Mouse (Mus musculus): ENCODE data around the gene Cdc42bpa. TPM values are rescaled to one million over a fixed set of nuclear protein-coding genes. Genes with fewer than 3 reads are reported as not detected.

Gene Cdc42bpa
- polyA plus RNA-seq, 1 experiment from 2014 or later, result 29.5 TPM

- Histone ChIP-seq H3K4me3 (replicated peaks; ENCODE audit: low read depth, low read length) (no peak overlapping the region), H3K9ac (replicated peaks; ENCODE audit: low read length) (no peak overlapping the region), H3K4me2 (ENCODE audit: low read length) (no peak overlapping the region), H3K27me3 (ENCODE audit: control insufficient read depth, insufficient read depth, low read length) (no peaks in the 10 kb centered on the region), H3K27ac (replicated peaks; ENCODE audit: low read depth, low read length) (no peak overlapping the region), H3K36me3 (ENCODE audit: control insufficient read depth, insufficient read depth, low read length) (no peaks in the 10 kb centered on the region), H3K9me3 (ENCODE audit: control insufficient read depth, low read length) (no peaks in the 10 kb centered on the region), H3K4me1 (ENCODE audit: control insufficient read depth, insufficient read depth, low read length) (no peaks in the 10 kb centered on the region)
- WGBS, result 64% methylated on average over 7 of the region's 7 CpGs
- ATAC-seq (ENCODE audit: low FRiP score, low TSS enrichment) (no peak), DNase-seq (no peak)
Observed at GRCm38 (mm10) chr1:179928822-179929221, 31.4 kb upstream of the Cdc42bpa start.

GRCm38 (mm10) chr1:179931247-179931646 is 29.0 kb upstream of the Cdc42bpa start:
- H3K4me2 ChIP-seq (ENCODE audit: low read length), result no peak overlapping the region
- no peak for DNase-seq
- no peaks in the 10 kb centered on the region for H3K4me1 ChIP-seq (ENCODE audit: control insufficient read depth, insufficient read depth, low read length)
- H3K9ac ChIP-seq (replicated peaks; ENCODE audit: low read length), result no peak overlapping the region
- ATAC-seq (ENCODE audit: low FRiP score, low TSS enrichment), result no peak
- H3K36me3 ChIP-seq (ENCODE audit: control insufficient read depth, insufficient read depth, low read length), result no peaks in the 10 kb centered on the region
- WGBS, result 82% methylated on average over 3 of the region's 3 CpGs
- no peaks in the 10 kb centered on the region for H3K9me3 ChIP-seq (ENCODE audit: control insufficient read depth, low read length)
- no peak overlapping the region for H3K4me3 ChIP-seq (replicated peaks; ENCODE audit: low read depth, low read length)
- no peaks in the 10 kb centered on the region for H3K27me3 ChIP-seq (ENCODE audit: control insufficient read depth, insufficient read depth, low read length)
- no peak overlapping the region for H3K27ac ChIP-seq (replicated peaks; ENCODE audit: low read depth, low read length)

GRCm38 (mm10) chr1:179934064-179934463 is 26.2 kb upstream of the Cdc42bpa start:
- Histone ChIP-seq H3K36me3 (ENCODE audit: control insufficient read depth, insufficient read depth, low read length) (no peaks in the 10 kb centered on the region), H3K9me3 (ENCODE audit: control insufficient read depth, low read length) (no peaks in the 10 kb centered on the region), H3K9ac (replicated peaks; ENCODE audit: low read length) (no peak overlapping the region), H3K27me3 (ENCODE audit: control insufficient read depth, insufficient read depth, low read length) (no peaks in the 10 kb centered on the region), H3K4me3 (replicated peaks; ENCODE audit: low read depth, low read length) (no peak overlapping the region), H3K4me2 (ENCODE audit: low read length) (no peak overlapping the region), H3K27ac (replicated peaks; ENCODE audit: low read depth, low read length) (no peak overlapping the region), H3K4me1 (ENCODE audit: control insufficient read depth, insufficient read depth, low read length) (no peaks in the 10 kb centered on the region)
- 94% methylated on average over 3 of the region's 3 CpGs for WGBS
- no peak for DNase-seq
- no peak for ATAC-seq (ENCODE audit: low FRiP score, low TSS enrichment)

GRCm38 (mm10) chr1:179940071-179940786 is 20.0 kb upstream of the Cdc42bpa start:
- ATAC-seq (ENCODE audit: low FRiP score, low TSS enrichment) (no peak), DNase-seq (no peak)
- no peak overlapping the region for H3K9ac ChIP-seq (replicated peaks; ENCODE audit: low read length)
- H3K4me1 ChIP-seq (ENCODE audit: control insufficient read depth, insufficient read depth, low read length), result no peaks in the 10 kb centered on the region
- H3K4me3 ChIP-seq (replicated peaks; ENCODE audit: low read depth, low read length), result no peak overlapping the region
- H3K36me3 ChIP-seq (ENCODE audit: control insufficient read depth, insufficient read depth, low read length), result no peaks in the 10 kb centered on the region
- 79% methylated on average over 23 of the region's 23 CpGs for WGBS
- H3K27me3 ChIP-seq (ENCODE audit: control insufficient read depth, insufficient read depth, low read length), result no peaks in the 10 kb centered on the region
- no peak overlapping the region for H3K27ac ChIP-seq (replicated peaks; ENCODE audit: low read depth, low read length)
- H3K9me3 ChIP-seq (ENCODE audit: control insufficient read depth, low read length), result no peaks in the 10 kb centered on the region
- no peak overlapping the region for H3K4me2 ChIP-seq (ENCODE audit: low read length)

GRCm38 (mm10) chr1:179940787-179941352 is 19.4 kb upstream of the Cdc42bpa start:
- no peak for DNase-seq
- no peak overlapping the region for H3K27ac ChIP-seq (replicated peaks; ENCODE audit: low read depth, low read length)
- WGBS, result 90% methylated on average over 14 of the region's 14 CpGs
- no peaks in the 10 kb centered on the region for H3K27me3 ChIP-seq (ENCODE audit: control insufficient read depth, insufficient read depth, low read length)
- no peaks in the 10 kb centered on the region for H3K36me3 ChIP-seq (ENCODE audit: control insufficient read depth, insufficient read depth, low read length)
- no peaks in the 10 kb centered on the region for H3K4me1 ChIP-seq (ENCODE audit: control insufficient read depth, insufficient read depth, low read length)
- H3K4me3 ChIP-seq (replicated peaks; ENCODE audit: low read depth, low read length), result no peak overlapping the region
- no peak overlapping the region for H3K9ac ChIP-seq (replicated peaks; ENCODE audit: low read length)
- ATAC-seq (ENCODE audit: low FRiP score, low TSS enrichment), result no peak
- no peak overlapping the region for H3K4me2 ChIP-seq (ENCODE audit: low read length)
- no peaks in the 10 kb centered on the region for H3K9me3 ChIP-seq (ENCODE audit: control insufficient read depth, low read length)

GRCm38 (mm10) chr1:179945017-179945416 is 15.3 kb upstream of the Cdc42bpa start:
- no peak for ATAC-seq (ENCODE audit: low FRiP score, low TSS enrichment)
- Histone ChIP-seq H3K36me3 (ENCODE audit: control insufficient read depth, insufficient read depth, low read length) (no peaks in the 10 kb centered on the region), H3K9ac (replicated peaks; ENCODE audit: low read length) (no peak overlapping the region), H3K27ac (replicated peaks; ENCODE audit: low read depth, low read length) (no peak overlapping the region), H3K4me2 (ENCODE audit: low read length) (no peak overlapping the region), H3K4me3 (replicated peaks; ENCODE audit: low read depth, low read length) (no peak overlapping the region), H3K9me3 (ENCODE audit: control insufficient read depth, low read length) (no peaks in the 10 kb centered on the region), H3K27me3 (ENCODE audit: control insufficient read depth, insufficient read depth, low read length) (no peaks in the 10 kb centered on the region), H3K4me1 (ENCODE audit: control insufficient read depth, insufficient read depth, low read length) (no peaks in the 10 kb centered on the region)
- WGBS, result 92% methylated on average over 10 of the region's 10 CpGs
- DNase-seq, result no peak

- DNase-seq, result no peak
- Histone ChIP-seq H3K4me3 (replicated peaks; ENCODE audit: low read depth, low read length) (no peak overlapping the region), H3K9me3 (ENCODE audit: control insufficient read depth, low read length) (no peaks in the 10 kb centered on the region), H3K9ac (replicated peaks; ENCODE audit: low read length) (no peak overlapping the region), H3K27me3 (ENCODE audit: control insufficient read depth, insufficient read depth, low read length) (no peaks in the 10 kb centered on the region), H3K36me3 (ENCODE audit: control insufficient read depth, insufficient read depth, low read length) (no peaks in the 10 kb centered on the region), H3K4me1 (ENCODE audit: control insufficient read depth, insufficient read depth, low read length) (no peaks in the 10 kb centered on the region), H3K4me2 (ENCODE audit: low read length) (no peak overlapping the region), H3K27ac (replicated peaks; ENCODE audit: low read depth, low read length) (no peak overlapping the region)
- no peak for ATAC-seq (ENCODE audit: low FRiP score, low TSS enrichment)
- 69% methylated on average over 2 of the region's 2 CpGs for WGBS
Observed at GRCm38 (mm10) chr1:179946616-179947015, 13.7 kb upstream of the Cdc42bpa start.

- H3K4me1 ChIP-seq (ENCODE audit: control insufficient read depth, insufficient read depth, low read length), result no peaks in the 10 kb centered on the region
- H3K9me3 ChIP-seq (ENCODE audit: control insufficient read depth, low read length), result no peaks in the 10 kb centered on the region
- no peak for DNase-seq
- no peak for ATAC-seq (ENCODE audit: low FRiP score, low TSS enrichment)
- H3K36me3 ChIP-seq (ENCODE audit: control insufficient read depth, insufficient read depth, low read length), result no peaks in the 10 kb centered on the region
- no peak overlapping the region for H3K27ac ChIP-seq (replicated peaks; ENCODE audit: low read depth, low read length)
- H3K27me3 ChIP-seq (ENCODE audit: control insufficient read depth, insufficient read depth, low read length), result no peaks in the 10 kb centered on the region
- WGBS, result 97% methylated on average over 2 of the region's 2 CpGs
- H3K4me3 ChIP-seq (replicated peaks; ENCODE audit: low read depth, low read length), result no peak overlapping the region
- H3K9ac ChIP-seq (replicated peaks; ENCODE audit: low read length), result no peak overlapping the region
- H3K4me2 ChIP-seq (ENCODE audit: low read length), result no peak overlapping the region
Observed at GRCm38 (mm10) chr1:179947653-179948052, 12.6 kb upstream of the Cdc42bpa start.

- H3K4me2 ChIP-seq (ENCODE audit: low read length), result no peak overlapping the region
- H3K4me3 ChIP-seq (replicated peaks; ENCODE audit: low read depth, low read length), result no peak overlapping the region
- H3K4me1 ChIP-seq (ENCODE audit: control insufficient read depth, insufficient read depth, low read length), result no peaks in the 10 kb centered on the region
- no peaks in the 10 kb centered on the region for H3K36me3 ChIP-seq (ENCODE audit: control insufficient read depth, insufficient read depth, low read length)
- no peak for DNase-seq
- no peak for ATAC-seq (ENCODE audit: low FRiP score, low TSS enrichment)
- H3K9ac ChIP-seq (replicated peaks; ENCODE audit: low read length), result no peak overlapping the region
- no peaks in the 10 kb centered on the region for H3K27me3 ChIP-seq (ENCODE audit: control insufficient read depth, insufficient read depth, low read length)
- no peaks in the 10 kb centered on the region for H3K9me3 ChIP-seq (ENCODE audit: control insufficient read depth, low read length)
- no peak overlapping the region for H3K27ac ChIP-seq (replicated peaks; ENCODE audit: low read depth, low read length)
- 52% methylated on average over 7 of the region's 7 CpGs for WGBS
Observed at GRCm38 (mm10) chr1:179951597-179951996, 8.7 kb upstream of the Cdc42bpa start.
